Mouse (Mus musculus) midbrain, embryonic 13.5 days (tissue): ENCODE measurements around the gene Dclk1. TPM values are rescaled to one million over a fixed set of nuclear protein-coding genes. Genes with fewer than 3 reads are reported as not detected.

Experiments
- ATAC-seq: fragments of 200-750 bp; cut with Nextera tagmentation; 2 replicates; pipeline ENCODE4 v1.8.0; 2017; ENCODE audit warnings: mild to moderate bottlenecking, moderate TSS enrichment, moderate library complexity
- H3K27ac ChIP-seq: fragments of 300-500 bp; sonication (generic); 2 replicates; pipeline ENCODE4 v1.5.1; 2015; ENCODE audit warnings: inconsistent platforms, mild to moderate bottlenecking, moderate library complexity
- H3K27me3 ChIP-seq: fragments of 300-500 bp; sonication (generic); 2 replicates; pipeline ENCODE4 v1.6.1; 2015; ENCODE audit warnings: mild to moderate bottlenecking, inconsistent platforms
- H3K36me3 ChIP-seq: fragments of 300-500 bp; sonication (generic); 2 replicates; pipeline ENCODE4 v1.6.1; 2015; ENCODE audit warnings: mild to moderate bottlenecking, inconsistent platforms
- H3K4me1 ChIP-seq: fragments of 300-500 bp; sonication (generic); replicated peaks from 2 replicates; pipeline ENCODE4 v1.6.1; 2015; ENCODE audit warnings: inconsistent platforms
- H3K4me2 ChIP-seq: fragments of 300-500 bp; sonication (generic); replicated peaks from 2 replicates; pipeline ENCODE4 v1.6.1; 2015; ENCODE audit warnings: moderate library complexity, mild to moderate bottlenecking, inconsistent platforms
- H3K4me3 ChIP-seq: fragments of 300-500 bp; sonication (generic); replicated peaks from 2 replicates; pipeline ENCODE4 v1.5.1; 2015; ENCODE audit warnings: mild to moderate bottlenecking, inconsistent platforms
- H3K9ac ChIP-seq: fragments of 300-500 bp; sonication (generic); replicated peaks from 2 replicates; pipeline ENCODE4 v1.6.1; 2015; ENCODE audit warnings: mild to moderate bottlenecking, inconsistent platforms
- H3K9me3 ChIP-seq: fragments of 300-500 bp; sonication (generic); 2 replicates; pipeline ENCODE4 v1.6.1; 2016; ENCODE audit warnings: mild to moderate bottlenecking, inconsistent platforms
- WGBS: fragments of 180-500 bp; shearing (Covaris S2); methylation state at CpG from one replicate; pipeline ENCODE4 v1.1.7; 2015; 5-methylcytosine and 5-hydroxymethylcytosine counted together
- polyA plus RNA-seq: library from polyadenylated mRNA; unstranded; fragments of >200 nt; fragmentation: Nextera tagmentation; extraction: Ambion mirVana; gene quantifications from 2 replicates; pipeline ENCODE4 v1.2.1, GENCODE M21; 2015

Dclk1 gene
- polyA plus RNA-seq, 1 experiment from 2014 or later = 242 TPM

DNA sequence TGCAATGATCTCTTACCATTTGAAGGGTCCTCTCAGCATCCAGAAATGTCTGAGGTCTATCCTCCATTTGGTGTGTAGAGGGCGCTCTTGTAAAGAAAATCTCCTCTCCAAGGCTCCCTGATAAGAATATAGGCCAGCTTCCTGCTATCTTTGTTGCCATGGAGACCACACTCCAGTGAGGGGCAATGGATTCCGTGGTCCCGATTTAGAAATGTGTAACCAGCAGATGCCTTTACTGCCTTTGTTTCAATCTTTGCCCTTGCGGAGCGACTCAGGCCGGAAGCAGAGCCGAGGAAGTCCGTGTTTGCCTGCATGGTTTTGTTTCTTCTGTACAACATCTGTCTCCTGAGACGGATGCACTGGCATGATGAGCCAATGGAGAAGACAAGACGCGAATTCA, 131.5 kb downstream of the Dclk1 start:
- Histone ChIP-seq H3K4me3 (peak overlapping the region; percentile 35), H3K27me3 (no peaks in the 10 kb centered on the region), H3K27ac (peak overlapping the region; percentile 83), H3K4me1 (peaks cover 19% of the 10 kb centered on the region), H3K4me2 (peak overlapping the region; percentile 54), H3K9me3 (no peaks in the 10 kb centered on the region), H3K36me3 (no peaks in the 10 kb centered on the region), H3K9ac (peak overlapping the region; percentile 58)
- ATAC-seq = peak; percentile 96
- WGBS = 2% methylated on average over 11 of the region's 11 CpGs

DNA sequence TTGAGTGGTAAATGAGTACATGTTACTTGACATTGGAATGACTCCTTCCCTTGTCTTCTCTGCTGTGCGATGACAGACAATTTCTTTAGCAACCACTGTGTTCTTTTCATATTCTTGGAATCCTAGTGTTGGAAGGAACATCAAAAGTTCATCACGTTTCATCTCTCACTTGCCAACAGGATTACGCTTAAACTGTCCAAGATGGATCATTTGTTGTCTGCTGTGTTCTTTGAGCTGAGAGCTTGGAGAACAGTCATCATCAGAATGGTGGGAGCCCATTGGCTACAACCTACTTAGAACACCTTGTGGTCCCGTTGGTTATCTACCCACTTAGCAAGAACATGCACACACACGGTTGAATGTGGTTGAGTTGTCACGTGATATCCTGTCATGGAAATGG, 136.4 kb downstream of the Dclk1 start:
- Histone ChIP-seq H3K36me3 (peaks cover 3% of the 10 kb centered on the region; the same call in 1 of the 2 replicates), H3K27ac (no peak overlapping the region), H3K4me1 (peaks cover 24% of the 10 kb centered on the region), H3K27me3 (no peaks in the 10 kb centered on the region), H3K9ac (no peak overlapping the region), H3K4me3 (no peak overlapping the region), H3K9me3 (no peaks in the 10 kb centered on the region), H3K4me2 (no peak overlapping the region)
- ATAC-seq = no peak
- WGBS = 95% methylated on average over 6 of the region's 6 CpGs

DNA sequence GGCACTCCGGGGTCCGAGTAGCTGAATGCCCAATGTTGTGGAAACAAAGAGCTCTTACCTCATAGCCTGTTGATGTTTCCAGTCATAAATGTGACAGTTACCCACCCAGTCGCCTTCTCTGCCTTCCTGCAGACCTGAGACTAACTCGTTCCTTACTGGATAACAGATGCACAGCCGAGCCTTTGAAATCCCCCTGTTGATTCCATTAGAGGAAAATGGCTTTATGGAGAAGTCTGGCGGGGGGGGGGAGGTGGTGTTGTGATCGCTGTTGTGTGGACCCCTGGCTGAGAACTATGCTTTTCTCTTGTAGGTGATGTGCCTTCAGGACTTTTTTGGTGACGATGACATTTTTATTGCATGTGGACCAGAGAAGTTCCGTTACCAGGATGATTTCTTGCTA, 138.3 kb downstream of the Dclk1 start:
- Histone ChIP-seq H3K9ac (no peak overlapping the region), H3K4me1 (peaks cover 10% of the 10 kb centered on the region; the same call in 1 of the 2 replicates), H3K9me3 (no peaks in the 10 kb centered on the region), H3K4me3 (no peak overlapping the region), H3K27ac (no peak overlapping the region), H3K4me2 (no peak overlapping the region), H3K36me3 (peaks cover 3% of the 10 kb centered on the region; the same call in 1 of the 2 replicates), H3K27me3 (no peaks in the 10 kb centered on the region)
- no peak for ATAC-seq
- WGBS = 49% methylated on average over 9 of the region's 9 CpGs

DNA sequence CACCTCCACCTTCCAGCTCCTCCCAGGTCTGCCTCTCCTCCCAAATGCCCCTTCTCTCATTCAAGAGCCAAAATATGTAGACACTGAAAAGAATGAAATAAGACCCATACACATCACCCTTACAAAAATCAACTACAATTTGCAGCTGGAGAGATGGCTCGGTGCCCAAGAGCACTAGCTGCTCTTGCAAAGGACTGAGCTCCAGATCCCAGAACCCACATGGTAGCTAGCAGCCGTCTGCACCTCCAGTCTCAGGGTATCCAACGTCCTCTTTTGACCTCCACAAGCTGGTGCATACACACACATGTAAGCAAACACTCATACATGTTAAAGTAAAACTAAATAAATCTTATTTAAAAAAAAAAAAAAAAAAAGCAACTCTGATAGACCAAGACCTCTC, 150.4 kb downstream of the Dclk1 start:
- H3K36me3 ChIP-seq = peaks cover 11% of the 10 kb centered on the region; the same call in 1 of the 2 replicates
- no peak overlapping the region for H3K9ac ChIP-seq
- H3K27me3 ChIP-seq = no peaks in the 10 kb centered on the region
- no peak overlapping the region for H3K4me3 ChIP-seq
- WGBS = 92% methylated on average over 3 of the region's 3 CpGs
- no peak for ATAC-seq
- H3K4me1 ChIP-seq = peaks cover 13% of the 10 kb centered on the region
- no peaks in the 10 kb centered on the region for H3K9me3 ChIP-seq
- no peak overlapping the region for H3K27ac ChIP-seq
- no peak overlapping the region for H3K4me2 ChIP-seq

DNA sequence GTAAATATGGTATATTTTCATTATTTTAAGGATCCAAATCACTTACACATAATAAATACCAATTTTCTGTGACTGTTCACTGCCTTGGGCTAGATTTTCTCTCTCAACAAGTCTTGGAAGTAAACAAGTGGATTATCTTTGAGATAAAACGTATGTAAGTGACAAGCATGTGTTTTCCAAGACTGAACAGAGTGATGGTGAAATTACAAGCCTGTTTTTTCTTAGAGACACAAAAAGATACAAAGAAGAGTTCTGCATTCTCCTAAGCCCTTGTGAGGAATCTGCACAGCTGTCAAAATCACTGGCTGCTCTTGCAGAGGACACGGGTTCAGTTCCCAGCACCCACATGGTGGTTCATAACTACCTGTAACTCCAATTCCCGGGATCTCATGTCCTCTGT, 151.4 kb downstream of the Dclk1 start:
- Histone ChIP-seq H3K9ac (no peak overlapping the region), H3K4me3 (no peak overlapping the region), H3K9me3 (no peaks in the 10 kb centered on the region), H3K4me2 (no peak overlapping the region), H3K27me3 (no peaks in the 10 kb centered on the region), H3K4me1 (peaks cover 22% of the 10 kb centered on the region), H3K36me3 (peaks cover 10% of the 10 kb centered on the region; the same call in 1 of the 2 replicates), H3K27ac (no peak overlapping the region)
- WGBS = 88% methylated on average over 3 of the region's 3 CpGs
- ATAC-seq = no peak

DNA sequence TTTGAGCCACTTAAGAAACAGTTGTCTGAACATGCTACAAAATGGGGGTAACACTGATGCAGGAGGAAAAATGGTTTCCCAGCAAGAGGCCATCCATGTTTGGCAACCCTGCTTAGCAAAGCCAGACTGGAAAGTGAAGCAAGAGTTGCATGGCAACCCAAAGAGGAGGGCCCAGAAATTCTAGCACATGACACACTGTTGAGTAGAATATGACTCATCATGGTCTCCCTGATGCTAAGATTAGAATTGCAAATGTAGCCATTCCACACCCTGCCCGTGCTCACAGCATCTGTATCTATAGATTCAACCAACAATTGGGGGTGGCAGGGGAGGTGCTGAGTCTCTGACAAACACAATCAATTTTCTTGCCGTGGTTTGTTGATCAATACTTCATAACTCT, 154.6 kb downstream of the Dclk1 start:
- Histone ChIP-seq H3K27me3 (no peaks in the 10 kb centered on the region), H3K4me2 (no peak overlapping the region), H3K27ac (peak overlapping the region; percentile 70), H3K4me1 (peaks cover 26% of the 10 kb centered on the region), H3K4me3 (no peak overlapping the region), H3K9me3 (no peaks in the 10 kb centered on the region), H3K9ac (no peak overlapping the region), H3K36me3 (peaks cover 10% of the 10 kb centered on the region; the same call in 1 of the 2 replicates)
- WGBS = 49% methylated on average over 2 of the region's 2 CpGs
- 0 out of 2 replicates have a peak, but pooled peaks have one; percentile 48 for ATAC-seq

DNA sequence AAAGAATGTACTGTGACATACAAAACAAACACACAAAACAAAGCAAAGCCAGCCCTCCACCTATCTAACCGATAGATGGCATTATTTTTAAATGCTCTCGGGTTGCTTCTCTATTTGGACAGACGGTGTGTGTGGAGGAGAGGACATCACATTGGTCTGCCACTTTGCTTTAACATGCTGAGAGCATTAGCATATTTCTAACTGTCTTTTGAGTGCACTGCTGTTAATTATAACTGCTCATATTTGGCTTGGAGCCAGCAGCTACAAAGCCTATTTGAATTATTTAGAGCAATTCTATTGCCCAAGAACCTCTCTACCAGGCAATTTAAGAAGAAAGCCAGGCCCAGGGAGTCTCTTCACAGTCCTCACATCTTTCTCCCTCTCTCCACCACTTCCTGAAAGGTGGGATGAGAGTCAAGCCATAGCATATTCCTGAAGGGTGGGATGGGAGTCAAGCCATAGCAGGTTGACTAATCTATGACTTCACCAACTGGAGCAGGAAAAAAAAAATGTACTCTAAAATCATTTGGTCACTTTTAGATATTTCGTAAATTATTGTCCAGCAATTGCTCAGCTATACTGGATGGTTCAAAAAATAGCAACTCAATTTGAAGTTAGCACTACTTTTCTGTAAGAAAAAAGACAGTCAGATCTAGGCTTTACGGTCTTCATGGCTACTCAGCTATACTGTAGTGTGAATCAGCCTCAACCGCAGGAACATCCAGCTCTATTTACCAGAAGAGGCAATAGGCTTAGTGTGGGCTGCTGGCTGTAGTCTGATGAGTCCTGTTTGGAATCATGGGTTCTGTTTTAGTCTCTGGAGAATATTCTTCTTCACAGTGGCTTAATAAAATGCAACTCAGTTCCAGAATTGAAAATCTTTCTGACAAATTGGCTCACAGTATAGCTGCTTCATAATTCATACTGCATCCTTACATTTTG, 155.9 kb downstream of the Dclk1 start:
- peak; percentile 69 for ATAC-seq
- H3K9me3 ChIP-seq = no peaks in the 10 kb centered on the region
- WGBS = 71% methylated on average over 6 of the region's 6 CpGs
- H3K27me3 ChIP-seq = no peaks in the 10 kb centered on the region
- H3K27ac ChIP-seq = peak overlapping the region; percentile 48
- H3K4me3 ChIP-seq = no peak overlapping the region
- no peak overlapping the region for H3K9ac ChIP-seq
- peaks cover 26% of the 10 kb centered on the region for H3K4me1 ChIP-seq
- H3K36me3 ChIP-seq = peaks cover 16% of the 10 kb centered on the region; the same call in 1 of the 2 replicates
- no peak overlapping the region for H3K4me2 ChIP-seq

DNA sequence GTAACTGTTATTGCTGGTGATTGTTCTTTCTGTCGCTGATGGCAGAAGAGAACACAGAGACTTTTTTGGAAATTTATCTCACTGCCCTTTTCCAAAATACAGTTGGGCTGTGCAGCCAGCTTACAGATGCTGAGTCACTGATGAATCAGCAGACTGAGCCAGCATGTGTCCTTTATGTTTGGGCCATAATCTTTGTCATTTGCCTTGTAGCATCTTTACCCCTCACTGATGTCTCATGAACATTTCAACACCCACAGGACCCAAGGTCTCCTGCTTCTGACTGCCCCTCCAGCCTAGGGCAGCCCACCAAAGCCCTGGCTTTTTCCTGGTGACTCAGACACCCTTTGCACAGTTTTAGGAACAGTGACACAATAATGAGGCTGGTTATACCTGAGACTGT, 159.1 kb downstream of the Dclk1 start:
- 0 out of 2 replicates have a peak, but pooled peaks cover 6% of the 10 kb centered on the region for H3K36me3 ChIP-seq
- H3K9me3 ChIP-seq = no peaks in the 10 kb centered on the region
- WGBS = 91% methylated on average over 1 of the region's 1 CpGs
- peaks cover 25% of the 10 kb centered on the region for H3K4me1 ChIP-seq
- no peak overlapping the region for H3K4me2 ChIP-seq
- H3K9ac ChIP-seq = no peak overlapping the region
- no peaks in the 10 kb centered on the region for H3K27me3 ChIP-seq
- H3K4me3 ChIP-seq = no peak overlapping the region
- ATAC-seq = no peak
- H3K27ac ChIP-seq = no peak overlapping the region

DNA sequence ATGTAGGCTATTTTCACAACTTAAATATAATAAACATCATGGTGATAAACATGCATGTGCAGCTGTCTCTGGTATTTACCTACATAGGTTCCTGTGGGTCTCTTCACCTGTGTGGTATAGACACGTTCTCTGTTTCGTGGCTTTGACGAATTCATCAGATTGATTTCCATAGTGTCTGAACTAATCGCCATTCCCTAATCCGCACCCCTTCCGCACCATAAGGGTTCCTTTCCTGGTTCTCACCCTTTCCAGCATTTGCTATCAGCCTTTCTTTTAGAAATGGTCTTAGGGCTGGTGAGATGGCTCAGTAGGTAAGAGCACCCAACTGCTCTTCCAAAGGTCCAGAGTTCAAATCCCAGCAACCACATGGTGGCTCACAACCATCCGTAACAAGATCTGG, 162.6 kb downstream of the Dclk1 start:
- Histone ChIP-seq H3K27ac (no peak overlapping the region), H3K9ac (no peak overlapping the region), H3K27me3 (no peaks in the 10 kb centered on the region), H3K36me3 (0 out of 2 replicates have a peak, but pooled peaks cover 6% of the 10 kb centered on the region), H3K4me3 (no peak overlapping the region), H3K4me2 (no peak overlapping the region), H3K9me3 (no peaks in the 10 kb centered on the region), H3K4me1 (no peaks in the 10 kb centered on the region)
- no peak for ATAC-seq
- WGBS = 93% methylated on average over 7 of the region's 7 CpGs

DNA sequence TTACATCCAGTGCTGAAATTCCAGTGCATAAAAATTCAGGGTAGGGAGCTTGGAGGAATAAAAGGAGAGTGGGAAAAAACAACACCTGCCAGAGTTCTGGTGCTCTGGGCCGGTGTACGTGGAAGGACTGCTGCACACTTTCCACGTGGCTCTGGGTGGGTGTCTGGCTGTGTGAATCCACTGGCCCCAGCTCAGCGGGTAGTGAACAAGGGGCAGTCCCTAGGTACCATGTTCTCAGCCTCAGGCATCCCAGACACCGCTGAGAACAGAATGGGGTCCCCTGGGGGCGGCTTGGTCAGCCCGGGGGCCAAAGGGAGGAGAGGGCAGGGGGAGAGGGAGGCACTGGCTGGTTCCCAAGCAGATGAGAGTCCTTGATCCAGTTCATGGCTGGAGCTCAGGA, 164.5 kb downstream of the Dclk1 start:
- no peak overlapping the region for H3K9ac ChIP-seq
- WGBS = 75% methylated on average over 7 of the region's 7 CpGs
- H3K4me2 ChIP-seq = no peak overlapping the region
- no peaks in the 10 kb centered on the region for H3K27me3 ChIP-seq
- no peak overlapping the region for H3K4me3 ChIP-seq
- no peaks in the 10 kb centered on the region for H3K4me1 ChIP-seq
- no peaks in the 10 kb centered on the region for H3K9me3 ChIP-seq
- ATAC-seq = no peak
- H3K27ac ChIP-seq = no peak overlapping the region
- H3K36me3 ChIP-seq = 0 out of 2 replicates have a peak, but pooled peaks cover 6% of the 10 kb centered on the region

DNA sequence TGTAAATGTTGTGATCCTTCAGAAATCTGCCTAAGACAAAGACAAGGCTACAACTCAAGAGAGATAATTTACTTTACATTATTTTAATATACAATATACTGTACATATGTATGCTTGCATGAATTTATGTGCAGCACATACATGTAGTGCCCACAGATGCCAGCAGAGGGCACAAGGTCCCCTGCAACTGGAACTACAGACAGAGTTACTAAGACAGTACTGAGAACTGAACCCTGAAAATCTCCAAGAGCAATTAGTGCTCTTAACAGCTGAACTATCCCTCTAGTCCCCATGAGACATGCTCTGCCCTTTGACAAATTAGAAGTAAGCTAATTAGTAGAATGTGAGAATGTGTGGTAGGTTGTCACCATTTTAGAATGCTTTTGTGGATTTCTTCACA, 169.4 kb downstream of the Dclk1 start:
- no peaks in the 10 kb centered on the region for H3K27me3 ChIP-seq
- H3K4me1 ChIP-seq = peaks cover 28% of the 10 kb centered on the region
- H3K27ac ChIP-seq = no peak overlapping the region

DNA sequence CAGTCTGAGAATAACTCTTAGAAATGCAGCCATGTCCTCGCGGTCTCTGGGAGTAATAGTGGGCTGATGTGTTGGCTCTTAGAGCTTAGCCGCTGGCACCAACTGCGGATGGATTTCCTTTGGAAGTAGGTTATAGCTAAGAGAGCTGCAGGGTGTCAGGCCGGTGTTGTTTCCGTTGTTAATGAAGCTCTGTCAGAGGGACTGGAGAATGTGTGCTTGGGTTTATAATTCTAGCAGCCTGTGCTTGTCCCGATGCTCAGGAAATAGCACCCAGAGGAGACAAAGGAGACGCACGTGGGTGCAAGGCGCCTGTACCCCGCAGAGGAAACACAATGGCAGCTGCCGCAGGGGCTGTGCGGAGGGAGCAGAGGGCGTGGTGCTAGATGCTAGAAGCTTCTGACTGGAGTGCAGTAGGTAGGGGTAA, 173.4 kb downstream of the Dclk1 start:
- Histone ChIP-seq H3K9me3 (no peaks in the 10 kb centered on the region), H3K27ac (peak overlapping the region; percentile 91), H3K4me1 (peaks cover 53% of the 10 kb centered on the region), H3K4me3 (no peak overlapping the region), H3K9ac (peak overlapping the region; percentile 54), H3K4me2 (peak overlapping the region; percentile 38), H3K27me3 (no peaks in the 10 kb centered on the region), H3K36me3 (no peaks in the 10 kb centered on the region; the same call in 1 of the 2 replicates)
- WGBS = 12% methylated on average over 14 of the region's 14 CpGs
- ATAC-seq = peak; percentile 76

More for the DNA sequence above, 169.4 kb downstream of the Dclk1 start:
- no peak for ATAC-seq
- Histone ChIP-seq H3K9ac (no peak overlapping the region), H3K36me3 (no peaks in the 10 kb centered on the region; the same call in 1 of the 2 replicates), H3K4me2 (no peak overlapping the region), H3K4me3 (no peak overlapping the region), H3K9me3 (no peaks in the 10 kb centered on the region)
